Mouse (Mus musculus) heart, adult 2 months (tissue): ENCODE measurements around the gene Cdca5. TPM values are rescaled to one million over a fixed set of nuclear protein-coding genes. Genes with fewer than 3 reads are reported as not detected.

Experiments
- DNase-seq, 2 experiments: peaks; one replicate each; pipeline ENCODE4 v3.0.0; 2021
- H3K27ac ChIP-seq: fragments of 200-600 bp; 2 replicates; pipeline ENCODE4 v1.8.1; 2022
- H3K27me3 ChIP-seq: fragments of 200-500 bp; 2 replicates; pipeline ENCODE4 v1.6.1; 2012; ENCODE audit warnings: mild to moderate bottlenecking, low read length, inconsistent platforms, mixed read lengths; ENCODE audit not compliant: control insufficient read depth, insufficient read depth
- H3K36me3 ChIP-seq: fragments of 200-500 bp; 2 replicates; pipeline ENCODE4 v1.6.1; 2012; ENCODE audit warnings: low read length, inconsistent platforms; ENCODE audit not compliant: control insufficient read depth, insufficient read depth
- H3K4me1 ChIP-seq: fragments of 200-500 bp; 2 replicates; pipeline ENCODE4 v1.6.1; 2011; ENCODE audit warnings: low read length; ENCODE audit not compliant: control insufficient read depth, insufficient read depth
- H3K4me3 ChIP-seq: fragments of 200-600 bp; 2 replicates; pipeline ENCODE4 v1.8.1; 2022
- H3K79me2 ChIP-seq: fragments of 200-500 bp; replicated peaks from 2 replicates; pipeline ENCODE4 v1.6.1; 2012; ENCODE audit warnings: mild to moderate bottlenecking, inconsistent platforms, low read length, moderate library complexity, mixed read lengths; ENCODE audit not compliant: control insufficient read depth, insufficient read depth
- H3K9ac ChIP-seq: fragments of 200-500 bp; 2 replicates; pipeline ENCODE4 v1.6.1; 2012; ENCODE audit warnings: low read depth, mild to moderate bottlenecking, control low read depth, inconsistent platforms, low read length, mixed read lengths
- CTCF ChIP-seq: fragments of 200-600 bp; IDR thresholded peaks from 2 replicates; pipeline ENCODE4 v1.8.1; 2022; ENCODE audit warnings: antibody characterized with exemption, mild to moderate bottlenecking, moderate library complexity
- EP300 ChIP-seq: fragments of 200-500 bp; IDR thresholded peaks from 2 replicates; pipeline ENCODE4 v1.6.1; 2011; ENCODE audit warnings: low read depth, low read length, control low read depth; ENCODE audit not compliant: insufficient read depth
- POLR2A ChIP-seq: fragments of 200-500 bp; IDR thresholded peaks from 2 replicates; pipeline ENCODE4 v1.6.1; 2011; ENCODE audit warnings: mild to moderate bottlenecking, low read depth, low read length, control low read depth; ENCODE audit not compliant: insufficient read depth
- WGBS: fragments of 180-500 bp; shearing (Covaris S2); methylation state at CpG from one replicate; pipeline ENCODE4 v1.1.7; 2018; 5-methylcytosine and 5-hydroxymethylcytosine counted together
- intact Hi-C: fragments of 180-260 bp; cut with DNase I; formaldehyde crosslinking; loops from one replicate; pipeline ENCODE4 v1.15.1; 2025
- polyA plus RNA-seq: library from polyadenylated mRNA; depleted of rRNA; stranded (reverse); fragments of >200 nt; gene quantifications from 2 replicates; pipeline ENCODE4 v1.2.3, GENCODE M21; 2012
- total RNA-seq, 2 experiments: library from RNA; stranded (reverse); gene quantifications; 2 replicates each; pipeline ENCODE4 v1.2.3; 2021

The Cdca5 gene
- total and polyA plus RNA-seq, 3 experiments, result 0.27 TPM; not detected in 2

GRCm38 (mm10) chr19:6071261-6071660 is 13.5 kb upstream of the Cdca5 start:
- intact Hi-C loops, result no loop called here
- H3K9ac ChIP-seq, result no peak overlapping the region
- no peaks in the 10 kb centered on the region for H3K27me3 ChIP-seq
- H3K4me1 ChIP-seq, result peaks cover 1% of the 10 kb centered on the region
- no peak for DNase-seq
- WGBS, result 91% methylated on average over 19 of the region's 19 CpGs
- H3K4me3 ChIP-seq, result no peak overlapping the region
- no peak overlapping the region for H3K27ac ChIP-seq
- TF ChIP-seq CTCF (no peak), EP300 (no peak), POLR2A (no peak)
- 0 out of 2 replicates have a peak, but pooled peaks cover 1% of the 10 kb centered on the region for H3K79me2 ChIP-seq
- H3K36me3 ChIP-seq, result no peaks in the 10 kb centered on the region

- Histone ChIP-seq H3K27me3 (no peaks in the 10 kb centered on the region), H3K27ac (no peak overlapping the region), H3K4me1 (peaks cover 4% of the 10 kb centered on the region), H3K9ac (no peak overlapping the region), H3K36me3 (no peaks in the 10 kb centered on the region), H3K79me2 (0 out of 2 replicates have a peak, but pooled peaks cover 1% of the 10 kb centered on the region), H3K4me3 (no peak overlapping the region)
- intact Hi-C loops, result no loop called here
- TF ChIP-seq EP300, result no peak
- no peak for TF ChIP-seq CTCF
- no peak for TF ChIP-seq POLR2A
- 92% methylated on average over 5 of the region's 5 CpGs for WGBS
- DNase-seq, result no peak
Measured at GRCm38 (mm10) chr19:6073889-6074288, 10.9 kb upstream of the Cdca5 start.

GRCm38 (mm10) chr19:6076564-6077393 is 8.0 kb upstream of the Cdca5 start, which contains the start of gene Vps51:
Gene Vps51 (minus strand): TSS chr19:6077231.
- H3K4me1 ChIP-seq, result peaks cover 4% of the 10 kb centered on the region
- TF ChIP-seq EP300 (peak; percentile 82), CTCF (no peak), POLR2A (peak; percentile 74)
- peak within 1 kb of the TSS; percentile 76 for H3K9ac ChIP-seq
- peak within 1 kb of the TSS; percentile 84 for H3K27ac ChIP-seq
- H3K36me3 ChIP-seq, result no peaks in the 10 kb centered on the region
- DNase-seq, result peak; percentile 88
- H3K27me3 ChIP-seq, result no peaks in the 10 kb centered on the region
- peak within 1 kb of the TSS; percentile 94 for H3K4me3 ChIP-seq
- under 1% methylated on average over 33 of the region's 33 CpGs for WGBS
- intact Hi-C loops, result loop anchor here (1.0 kb wide), 1 partner anchor 15 kb away; the partner anchor contains the start of gene Znhit2
- 0 out of 2 replicates have a peak, but pooled peaks cover 1% of the 10 kb centered on the region for H3K79me2 ChIP-seq

- no peak within 1 kb of the TSS for H3K4me3 ChIP-seq
- TF ChIP-seq EP300 (no peak), POLR2A (no peak), CTCF (no peak)
- intact Hi-C loops, result loop anchor here (10.0 kb wide), 1 partner anchor 255 kb away; the partner anchor contains the start of gene Men1
- DNase-seq, result no peak
- H3K27ac ChIP-seq, result no peak within 1 kb of the TSS
- no peak within 1 kb of the TSS for H3K9ac ChIP-seq
- H3K27me3 ChIP-seq, result no peaks in the 10 kb centered on the region
- no peaks in the 10 kb centered on the region for H3K36me3 ChIP-seq
- peaks cover 7% of the 10 kb centered on the region for H3K4me1 ChIP-seq
- 84% methylated on average over 12 of the region's 12 CpGs for WGBS
- H3K79me2 ChIP-seq, result 0 out of 2 replicates have a peak, but pooled peaks cover 2% of the 10 kb centered on the region
Measured at GRCm38 (mm10) chr19:6079983-6080480, 4.8 kb upstream of the Cdca5 start, which contains the start of gene Tmem262. Gene Tmem262 (plus strand): TSS chr19:6080033.

GRCm38 (mm10) chr19:6082156-6082555 is 2.6 kb upstream of the Cdca5 start, which contains the start of gene Gm28374:
Gene Gm28374 (minus strand): TSS chr19:6082256.
- H3K27me3 ChIP-seq, result no peaks in the 10 kb centered on the region
- no peak within 1 kb of the TSS for H3K4me3 ChIP-seq
- H3K4me1 ChIP-seq, result peaks cover 5% of the 10 kb centered on the region
- H3K27ac ChIP-seq, result no peak within 1 kb of the TSS
- intact Hi-C loops, result loop anchor here (10.0 kb wide), 1 partner anchor 253 kb away; the partner anchor contains the start of gene Men1
- WGBS, result 82% methylated on average over 9 of the region's 9 CpGs
- no peak for TF ChIP-seq POLR2A
- no peak for TF ChIP-seq CTCF
- TF ChIP-seq EP300, result no peak
- H3K79me2 ChIP-seq, result 0 out of 2 replicates have a peak, but pooled peaks cover 2% of the 10 kb centered on the region
- no peaks in the 10 kb centered on the region for H3K36me3 ChIP-seq
- no peak within 1 kb of the TSS for H3K9ac ChIP-seq
- no peak for DNase-seq

- WGBS, result under 1% methylated on average over 17 of the region's 17 CpGs
- Histone ChIP-seq H3K27ac (no peak overlapping the region), H3K79me2 (0 out of 2 replicates have a peak, but pooled peaks cover 2% of the 10 kb centered on the region), H3K36me3 (no peaks in the 10 kb centered on the region), H3K27me3 (no peaks in the 10 kb centered on the region), H3K4me1 (peaks cover 4% of the 10 kb centered on the region), H3K4me3 (peak overlapping the region; percentile 62), H3K9ac (no peak overlapping the region)
- intact Hi-C loops, result loop anchor here (2.0 to 10.0 kb wide), 2 partner anchors 33 to 249 kb away; partner anchors contain the start of genes Men1 and Sac3d1
- peak in 1 of 2 experiments; percentile 49 for DNase-seq
- TF ChIP-seq EP300, result no peak
- no peak for TF ChIP-seq CTCF
- TF ChIP-seq POLR2A, result no peak
Measured at GRCm38 (mm10) chr19:6085417-6085879, 665 bp downstream of the Cdca5 start.
